Mouse (Mus musculus) liver, adult 2 months (tissue): Measurements from ENCODE around the gene Apobec2.

Source experiments
- CTCF ChIP-seq: fragments of 200-500 bp; IDR thresholded peaks from 2 replicates; pipeline ENCODE4 v1.5.1; 2011; ENCODE audit warnings: low read depth, low read length, control low read depth
- POLR2A ChIP-seq: fragments of 200-500 bp; IDR thresholded peaks from 2 replicates; pipeline ENCODE4 v1.6.1; 2011; ENCODE audit warnings: low read length, control low read depth; ENCODE audit not compliant: insufficient read depth; ENCODE audit errors: extremely low read depth

- TF ChIP-seq CTCF (no peak), POLR2A (no peak)
Measured at GRCm38 (mm10) chr17:48443542-48444145, 10.9 kb upstream of the Apobec2 start.
